Mouse (Mus musculus): ENCODE results near the gene Prlhr.

Prlhr gene

GRCm38 (mm10) chr19:60468254-60468762 lies at the start of gene Prlhr:
Gene Prlhr, minus strand, starts transcription at chr19:60468304.
- DNase-seq (ENCODE audit: low spot score): no peak

- DNase-seq (ENCODE audit: low spot score): no peak
Measured at GRCm38 (mm10) chr19:60515064-60515463, 47.0 kb upstream of the Prlhr start.

- DNase-seq (ENCODE audit: low spot score): no peak
Measured at GRCm38 (mm10) chr19:60513431-60513830, 45.3 kb upstream of the Prlhr start.

GRCm38 (mm10) chr19:60500209-60500608 lies 32.1 kb upstream of the Prlhr start:
- DNase-seq (ENCODE audit: low spot score): no peak

- DNase-seq (ENCODE audit: low spot score): no peak
Measured at GRCm38 (mm10) chr19:60497171-60497570, 29.1 kb upstream of the Prlhr start.

GRCm38 (mm10) chr19:60495772-60496171 lies 27.7 kb upstream of the Prlhr start:
- DNase-seq (ENCODE audit: low spot score): no peak

- DNase-seq (ENCODE audit: low spot score): no peak
Measured at GRCm38 (mm10) chr19:60489566-60489965, 21.5 kb upstream of the Prlhr start.

GRCm38 (mm10) chr19:60485261-60485660 lies 17.2 kb upstream of the Prlhr start:
- DNase-seq (ENCODE audit: low spot score): no peak

GRCm38 (mm10) chr19:60478859-60479258 lies 10.8 kb upstream of the Prlhr start:
- DNase-seq (ENCODE audit: low spot score): no peak

- no peak for DNase-seq (ENCODE audit: low spot score)
Measured at GRCm38 (mm10) chr19:60477788-60478187, 9.7 kb upstream of the Prlhr start.

- no peak for DNase-seq (ENCODE audit: low spot score)
Measured at GRCm38 (mm10) chr19:60468846-60469245, 742 bp upstream of the Prlhr start.

GRCm38 (mm10) chr19:60467588-60468007 lies 506 bp downstream of the Prlhr start:
- DNase-seq (ENCODE audit: low spot score): no peak

GRCm38 (mm10) chr19:60466953-60467570 lies 1.0 kb downstream of the Prlhr start:
- no peak for DNase-seq (ENCODE audit: low spot score)

GRCm38 (mm10) chr19:60465726-60466125 lies 2.4 kb downstream of the Prlhr start:
- no peak for DNase-seq (ENCODE audit: low spot score)

GRCm38 (mm10) chr19:60463896-60464295 lies 4.2 kb downstream of the Prlhr start:
- DNase-seq (ENCODE audit: low spot score): no peak

- no peak for DNase-seq (ENCODE audit: low spot score)
Measured at GRCm38 (mm10) chr19:60463440-60463839, 4.7 kb downstream of the Prlhr start.

- no peak for DNase-seq (ENCODE audit: low spot score)
Measured at GRCm38 (mm10) chr19:60461476-60461875, 6.6 kb downstream of the Prlhr start.

GRCm38 (mm10) chr19:60459680-60460079 lies 8.4 kb downstream of the Prlhr start:
- DNase-seq (ENCODE audit: low spot score): no peak

GRCm38 (mm10) chr19:60459071-60459470 lies 9.0 kb downstream of the Prlhr start:
- DNase-seq (ENCODE audit: low spot score): no peak

- DNase-seq (ENCODE audit: low spot score): no peak
Measured at GRCm38 (mm10) chr19:60455791-60456190, 12.3 kb downstream of the Prlhr start.

- no peak for DNase-seq (ENCODE audit: low spot score)
Measured at GRCm38 (mm10) chr19:60440531-60440930, 27.6 kb downstream of the Prlhr start.

GRCm38 (mm10) chr19:60440083-60440482 lies 28.0 kb downstream of the Prlhr start:
- DNase-seq (ENCODE audit: low spot score): no peak

GRCm38 (mm10) chr19:60437566-60438241 lies 30.4 kb downstream of the Prlhr start:
- DNase-seq (ENCODE audit: low spot score): no peak
